ENCODE assay signal across 11 mouse cellular contexts in the genomic region with DNA sequence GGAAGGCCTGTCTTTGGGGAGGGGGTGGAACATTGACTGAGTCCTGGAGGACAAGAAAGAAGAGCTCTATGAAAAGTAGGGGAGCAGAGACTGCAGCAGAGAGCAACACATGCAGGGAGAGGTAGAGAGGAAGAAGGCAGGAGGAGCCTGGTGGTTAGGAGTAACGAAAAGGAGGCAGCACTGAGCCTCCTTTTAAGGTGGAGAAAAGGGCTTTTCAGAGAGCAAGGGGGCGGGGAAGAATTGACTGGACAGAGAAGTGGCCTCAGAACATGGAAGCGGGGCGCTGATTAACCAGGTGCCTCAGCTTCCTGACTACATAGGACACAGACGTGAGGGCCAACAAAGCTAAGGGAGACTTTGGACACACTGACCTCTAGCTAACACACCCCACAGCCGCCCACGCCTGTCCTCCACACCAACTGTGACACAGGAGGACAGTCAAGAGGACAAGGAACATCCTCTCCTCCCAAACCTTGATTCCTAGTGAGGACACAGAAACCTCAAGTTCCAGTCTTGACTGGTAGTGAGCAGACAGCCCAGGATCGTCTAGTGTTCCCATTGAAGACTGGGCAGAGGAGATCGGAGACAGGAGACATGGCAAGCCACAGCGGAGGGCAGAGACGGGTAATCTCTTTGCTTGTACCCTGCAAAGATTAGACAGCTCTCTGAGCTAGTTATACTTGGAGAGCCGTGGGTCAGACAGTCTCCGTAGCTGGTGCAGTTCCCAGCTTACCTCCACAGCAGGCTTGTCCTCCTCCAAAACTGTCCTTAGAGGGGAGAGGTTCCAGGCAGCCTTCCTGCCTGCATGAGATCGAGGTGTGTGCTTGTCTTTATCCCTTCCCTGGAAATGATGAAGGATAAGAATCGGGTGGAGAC. TPM values are rescaled to one million over a fixed set of nuclear protein-coding genes. Genes with fewer than 3 reads are reported as not detected.
A peak's percentile ranks its signal among the peaks of the same experiment; 100 is the strongest.
DNase-seq lines count a peak whose midpoint lies in the region; ATAC-seq and TF ChIP-seq lines count a peak whose summit lies in the region.
"Had no signal": no experiment of that assay in that cellular context is flagged by ENCODE, and none has a peak within 500 bp of the region (broad histone marks: within the 10 kb centered on the region; RNA-seq: fewer than 3 reads in every experiment).

TSS of gene 9630041A04Rik (plus strand) at position 246 of the 876 bp plus-strand sequence.

- no peaks in the 10 kb centered on the region for H3K9me3 ChIP-seq in heart, embryonic 12.5 days (replicated peaks)
- no peaks in the 10 kb centered on the region for H3K9me3 ChIP-seq in lung, postnatal 0 days (ENCODE audit: low read length)
- H3K9me3 ChIP-seq: liver, embryonic 15.5 days had no signal

- no peak within 1 kb of the TSS for H3K9ac ChIP-seq in heart, embryonic 12.5 days
- no peak within 1 kb of the TSS for H3K9ac ChIP-seq in lung, postnatal 0 days (replicated peaks; ENCODE audit: low read depth)
- H3K9ac ChIP-seq: liver, embryonic 15.5 days had no signal

- intact Hi-C loops in heart, postnatal 10 days (cut with DNase I): no loop called here

- no peak within 1 kb of the TSS for H3K27ac ChIP-seq in heart, embryonic 12.5 days (ENCODE audit: poor library complexity, severe bottlenecking)
- H3K27ac ChIP-seq in lung, postnatal 0 days (ENCODE audit: low read length): peak within 1 kb of the TSS; percentile 20; the same call in 1 of the 2 replicates
- H3K27ac ChIP-seq: liver, embryonic 15.5 days had no signal

- ATAC-seq in heart, embryonic 12.5 days (ENCODE audit: insufficient number of reproducible peaks, low FRiP score): no peak
- no peak for ATAC-seq in lung, postnatal 0 days
- ATAC-seq in megakaryocyte progenitor cell, adult 5-6 weeks (replicated peaks; ENCODE audit: poor library complexity): no peak

- peaks cover 9% of the 10 kb centered on the region for H3K4me1 ChIP-seq in heart, embryonic 12.5 days (replicated peaks)
- no peaks in the 10 kb centered on the region for H3K4me1 ChIP-seq in lung, postnatal 0 days (ENCODE audit: insufficient read depth, low read depth, low read length)
- H3K4me1 ChIP-seq: liver, embryonic 15.5 days had no signal

- H3K27me3 ChIP-seq in heart, embryonic 12.5 days (replicated peaks): no peaks in the 10 kb centered on the region
- no peaks in the 10 kb centered on the region for H3K27me3 ChIP-seq in lung, postnatal 0 days (replicated peaks; ENCODE audit: insufficient read depth, low read length)
- H3K27me3 ChIP-seq: liver, embryonic 15.5 days had no signal

- H3K4me2 ChIP-seq in heart, embryonic 12.5 days: 0 out of 2 replicates have a peak within 1 kb of the TSS, but pooled peaks have one; percentile 13
- H3K4me2 ChIP-seq in lung, postnatal 0 days (replicated peaks; ENCODE audit: low read depth, low read length): peak within 1 kb of the TSS; percentile 6; the same call in 1 of the 2 replicates
- H3K4me2 ChIP-seq: liver, embryonic 15.5 days had no signal

- H3K36me3 ChIP-seq in heart, embryonic 12.5 days: no peaks in the 10 kb centered on the region
- H3K36me3 ChIP-seq in lung, postnatal 0 days (ENCODE audit: insufficient read depth, low read length): no peaks in the 10 kb centered on the region
- H3K36me3 ChIP-seq: liver, embryonic 15.5 days had no signal

- TF ChIP-seq CTCF in lung, postnatal 0 days (IDR thresholded peaks at IDR 0.05): no peak

- TF ChIP-seq EP300 in lung, postnatal 0 days (IDR thresholded peaks at IDR 0.05): no peak

- 69% methylated on average over 15 of the region's 15 CpGs for WGBS in heart, embryonic 12.5 days
- WGBS in lung, postnatal 0 days: 72% methylated on average over 15 of the region's 15 CpGs

- no peak for DNase-seq in heart, postnatal 10 days
- no peak for DNase-seq in lung, postnatal 0 days (ENCODE audit: low spot score)
- no peak for DNase-seq in lung, postnatal 25 days (ENCODE audit: low spot score)
- DNase-seq in kidney, postnatal 14 days: peak; percentile 5
- no peak for DNase-seq in yolk sac, embryonic 10.5 days (ENCODE audit: low spot score)
- DNase-seq in ovary, postnatal 10 days (ENCODE audit: low spot score): no peak
- DNase-seq: spleen, adult 18-20 months had no signal

- H3K4me3 ChIP-seq in heart, embryonic 12.5 days: no peak within 1 kb of the TSS
- no peak within 1 kb of the TSS for H3K4me3 ChIP-seq in lung, postnatal 0 days (ENCODE audit: low read depth, low read length)
- H3K4me3 ChIP-seq: liver, embryonic 15.5 days had no signal

RNA-seq across cellular contexts. Expression of gene 9630041A04Rik, which starts in this region (rescaled TPM):
- polyA plus RNA-seq in heart, embryonic 12.5 days (2016; fragmentation: Nextera tagmentation; extraction: Ambion mirVana): not detected in 2 replicates
- not detected for total RNA-seq in heart, postnatal 10 days (2021)
- polyA plus RNA-seq in lung, postnatal 0 days (2015; fragmentation: Nextera tagmentation; extraction: Ambion mirVana): not detected in 2 replicates
- not detected in 2 replicates for total RNA-seq in megakaryocyte progenitor cell, adult 5-6 weeks (2015)
- not detected in 2 replicates for total RNA-seq in megakaryocyte progenitor cell, adult 5-6 weeks (2017)
- total RNA-seq: heart, adult 18-20 months had no signal
- polyA plus RNA-seq: liver, embryonic 15.5 days had no signal
